Mouse (Mus musculus): ENCODE measurements around the gene Gimap5. TPM values are rescaled to one million over a fixed set of nuclear protein-coding genes. Genes with fewer than 3 reads are reported as not detected.

Gene Gimap5
- polyA plus RNA-seq, 1 experiment from 2014 or later, result not detected

GRCm38 (mm10) chr6:48706130-48706529 is 39.9 kb upstream of the Gimap5 start:
- in situ Hi-C loops (cut with MboI; ENCODE audit: low pct_unique_long_range_greater_than_20kb), result no loop called here

DNA sequence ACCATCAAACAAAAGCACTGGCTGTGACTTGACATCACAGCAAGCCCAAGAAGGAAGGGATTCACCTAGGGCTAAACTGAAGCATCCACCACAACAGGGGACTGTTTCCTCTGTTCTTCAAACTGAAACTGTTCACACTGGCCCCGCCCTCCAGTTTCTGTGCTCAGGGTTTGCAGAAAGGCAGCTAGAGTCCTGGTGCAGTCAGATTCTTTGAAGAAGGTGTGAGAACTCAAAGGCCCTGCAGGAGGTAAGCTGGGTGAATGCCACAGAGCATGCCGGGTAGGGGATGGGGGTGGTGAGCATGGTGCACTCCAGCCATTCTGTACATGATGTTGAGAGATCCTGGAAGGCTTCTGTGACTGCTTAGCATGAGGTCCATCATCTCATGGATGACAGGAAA is 27.5 kb upstream of the Gimap5 start, which contains the start of the genes Gm28053 and Gimap7:
Gm28053 (plus strand) TSS at position 153 of the 400 bp plus-strand sequence.
Gimap7 (plus strand) TSS at position 167 of the 400 bp plus-strand sequence.
- TF ChIP-seq CTCF (IDR thresholded peaks at IDR 0.05), result no peak
- DNase-seq (ENCODE audit: low read depth, low spot score) (no peak), ATAC-seq (no peak)
- ChIA-PET POLR2A (no interaction called here), CTCF (no interaction called here)
- H3K27me3 ChIP-seq, result peaks cover 5% of the 10 kb centered on the region
- in situ Hi-C loops (cut with MboI; ENCODE audit: low pct_unique_long_range_greater_than_20kb), result no loop called here

More at GRCm38 (mm10) chr6:48706130-48706529, 39.9 kb upstream of the Gimap5 start:
- DNase-seq (ENCODE audit: low read depth, low spot score) (no peak), ATAC-seq (no peak)
- ChIA-PET POLR2A (no interaction called here), CTCF (no interaction called here)
- H3K27me3 ChIP-seq, result no peaks in the 10 kb centered on the region
- TF ChIP-seq CTCF (IDR thresholded peaks at IDR 0.05), result no peak

GRCm38 (mm10) chr6:48720326-48720725 is 25.7 kb upstream of the Gimap5 start:
- TF ChIP-seq CTCF (IDR thresholded peaks at IDR 0.05), result no peak
- ATAC-seq, result no peak
- DNase-seq (ENCODE audit: low read depth, low spot score), result no peak
- CTCF ChIA-PET, result no interaction called here
- H3K27me3 ChIP-seq, result peaks cover under 1% of the 10 kb centered on the region
- POLR2A ChIA-PET, result no interaction called here
- in situ Hi-C loops (cut with MboI; ENCODE audit: low pct_unique_long_range_greater_than_20kb), result no loop called here

DNA sequence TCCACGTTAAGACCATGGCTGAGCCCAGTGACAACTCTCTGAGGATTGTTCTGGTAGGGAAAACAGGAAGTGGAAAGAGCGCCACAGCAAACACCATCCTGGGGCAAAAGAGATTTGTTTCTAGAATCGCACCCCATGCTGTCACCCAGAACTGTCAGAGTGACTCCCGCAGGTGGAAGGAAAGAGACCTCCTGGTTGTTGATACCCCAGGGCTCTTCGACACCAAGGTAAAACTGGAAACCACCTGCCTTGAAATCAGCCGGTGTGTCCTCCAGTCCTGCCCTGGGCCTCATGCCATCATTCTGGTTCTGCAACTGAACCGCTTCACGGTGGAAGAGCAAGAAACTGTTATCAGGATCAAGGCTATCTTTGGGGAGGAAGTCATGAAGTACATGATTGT is 22.5 kb upstream of the Gimap5 start:
- TF ChIP-seq CTCF (IDR thresholded peaks at IDR 0.05), result no peak
- in situ Hi-C loops (cut with MboI; ENCODE audit: low pct_unique_long_range_greater_than_20kb), result no loop called here
- no peaks in the 10 kb centered on the region for H3K27me3 ChIP-seq
- CTCF ChIA-PET, result no interaction called here
- no peak for DNase-seq (ENCODE audit: low read depth, low spot score)
- POLR2A ChIA-PET, result no interaction called here
- ATAC-seq, result no peak

DNA sequence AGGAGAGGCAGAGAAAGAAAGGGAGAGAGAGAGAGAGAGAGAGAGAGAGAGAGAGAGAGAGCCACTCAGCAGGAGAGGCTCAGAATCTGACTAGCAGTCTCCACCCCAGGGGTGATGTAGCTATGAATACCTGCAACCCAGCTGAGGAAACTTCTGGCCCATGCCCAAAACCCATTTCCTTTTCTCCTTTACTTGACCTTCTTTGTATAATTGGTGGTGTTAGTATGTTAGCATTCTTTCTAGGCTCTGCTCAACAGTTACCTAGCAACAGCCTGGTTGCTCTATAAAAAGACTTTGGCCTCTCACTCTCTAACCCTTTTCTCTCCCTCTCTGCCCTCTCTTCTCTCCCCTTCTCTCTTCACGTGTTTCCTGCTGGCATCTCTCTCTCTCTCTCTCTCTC is 20.5 kb upstream of the Gimap5 start:
- ChIA-PET CTCF (interaction anchor here (1.0 to 1.4 kb wide), 4 partner anchors 33 to 80 kb away, joined by 3 to 5 read pairs (median 4); partner anchors contain the start of genes Gimap3 and Gimap8), POLR2A (interaction anchor here (0.7 kb wide), 3 partner anchors 78 to 138 kb away, joined by 3 to 6 read pairs (median 4); partner anchors contain the start of gene Gimap8)
- DNase-seq (ENCODE audit: low read depth, low spot score) (peak; percentile 74), ATAC-seq (peak; percentile 83)
- in situ Hi-C loops (cut with MboI; ENCODE audit: low pct_unique_long_range_greater_than_20kb), result no loop called here
- H3K27me3 ChIP-seq, result peaks cover under 1% of the 10 kb centered on the region
- TF ChIP-seq CTCF (IDR thresholded peaks at IDR 0.05), result no peak

DNA sequence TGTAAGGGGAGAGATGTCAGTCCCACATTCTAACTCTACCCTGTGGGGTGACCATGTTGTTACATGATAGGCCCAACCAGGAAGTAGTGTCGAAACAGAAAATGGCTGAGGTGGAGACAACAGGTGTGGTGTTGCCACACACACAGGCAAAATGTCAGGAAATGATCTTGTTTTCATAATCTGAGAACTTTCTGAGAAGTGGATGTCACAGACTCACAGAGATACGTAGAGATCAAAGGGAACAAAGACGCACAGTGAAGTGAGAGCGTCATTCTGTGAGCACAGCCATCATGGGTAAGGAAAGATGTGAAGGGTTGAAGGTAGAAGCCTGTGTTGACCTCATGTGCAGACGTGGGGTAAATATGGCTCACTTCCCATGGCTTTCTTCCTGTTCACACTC is 18.2 kb upstream of the Gimap5 start:
- ChIA-PET POLR2A (no interaction called here), CTCF (no interaction called here)
- in situ Hi-C loops (cut with MboI; ENCODE audit: low pct_unique_long_range_greater_than_20kb), result no loop called here
- H3K27me3 ChIP-seq, result peaks cover 3% of the 10 kb centered on the region
- TF ChIP-seq CTCF (IDR thresholded peaks at IDR 0.05), result no peak
- DNase-seq (ENCODE audit: low read depth, low spot score) (no peak), ATAC-seq (no peak)

- DNase-seq (ENCODE audit: low read depth, low spot score) (no peak), ATAC-seq (no peak)
- H3K27me3 ChIP-seq, result peaks cover 6% of the 10 kb centered on the region
- in situ Hi-C loops (cut with MboI; ENCODE audit: low pct_unique_long_range_greater_than_20kb), result no loop called here
- ChIA-PET POLR2A (interaction anchor here (1.1 kb wide), 1 partner anchor 12 kb away, joined by 3 read pairs; no protein-coding TSS in a partner anchor), CTCF (interaction anchor here (3.6 kb wide), 1 partner anchor 86 kb away, joined by 13 read pairs; the partner anchor contains the start of gene Gimap8)
- no peak for TF ChIP-seq CTCF (IDR thresholded peaks at IDR 0.05)
These were observed 13.1 kb upstream of the Gimap5 start for GRCm38 (mm10) chr6:48732864-48733304.

- ChIA-PET CTCF (interaction anchor here (1.1 to 3.6 kb wide), 2 partner anchors 38 to 87 kb away, joined by 3 to 13 read pairs; partner anchors contain the start of gene Gimap8), POLR2A (no interaction called here)
- DNase-seq (ENCODE audit: low read depth, low spot score) (no peak), ATAC-seq (no peak)
- H3K27me3 ChIP-seq, result peaks cover 6% of the 10 kb centered on the region
- in situ Hi-C loops (cut with MboI; ENCODE audit: low pct_unique_long_range_greater_than_20kb), result no loop called here
- no peak for TF ChIP-seq CTCF (IDR thresholded peaks at IDR 0.05)
These were observed 12.3 kb upstream of the Gimap5 start for GRCm38 (mm10) chr6:48733660-48734059.

DNA sequence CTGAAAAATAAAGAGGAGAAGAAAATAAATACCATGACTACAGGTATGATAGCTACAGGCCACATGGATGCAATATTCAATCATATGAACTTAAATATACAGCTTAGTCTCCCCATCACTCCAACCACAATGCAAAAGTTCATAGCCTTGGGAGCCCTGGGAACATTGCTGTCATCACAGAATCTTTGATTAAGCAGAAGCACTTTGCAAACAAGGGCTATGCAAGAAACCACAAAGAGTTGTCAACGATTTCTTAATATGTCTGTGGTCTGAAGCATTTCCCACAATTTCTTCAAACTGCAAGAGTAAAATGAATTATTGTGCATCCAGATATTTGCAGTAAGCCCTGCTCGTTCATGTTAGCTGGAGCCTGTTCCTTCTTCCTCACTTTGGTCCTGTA is 8.9 kb upstream of the Gimap5 start:
- no peak for TF ChIP-seq CTCF (IDR thresholded peaks at IDR 0.05)
- H3K27me3 ChIP-seq, result peaks cover 6% of the 10 kb centered on the region
- no peak for DNase-seq (ENCODE audit: low read depth, low spot score)
- CTCF ChIA-PET, result interaction anchor here (1.0 to 1.8 kb wide), 4 partner anchors 9 to 91 kb away, joined by 3 to 4 read pairs (median 4); partner anchors contain the start of gene Gimap5
- no peak for ATAC-seq
- POLR2A ChIA-PET, result no interaction called here
- in situ Hi-C loops (cut with MboI; ENCODE audit: low pct_unique_long_range_greater_than_20kb), result no loop called here

DNA sequence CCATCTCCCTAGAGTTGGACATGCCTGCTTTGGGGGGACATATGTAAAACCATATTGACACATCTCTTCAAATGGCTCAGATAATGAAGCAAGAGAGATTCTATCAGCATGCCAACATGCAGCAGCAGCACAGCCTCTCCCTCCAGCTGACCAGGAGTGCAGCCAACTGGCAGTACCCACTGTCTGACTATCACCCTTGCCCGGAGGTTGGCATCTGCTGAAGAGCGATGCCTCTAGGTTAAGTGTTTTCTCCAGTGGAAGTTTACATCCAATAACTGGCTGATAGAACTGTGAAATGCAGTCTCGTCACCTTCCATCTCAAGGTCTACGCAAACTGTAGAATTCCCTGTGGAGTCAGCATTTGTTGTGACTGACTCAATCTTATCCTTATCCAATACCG is 8.3 kb upstream of the Gimap5 start:
- DNase-seq (ENCODE audit: low read depth, low spot score) (no peak), ATAC-seq (no peak)
- in situ Hi-C loops (cut with MboI; ENCODE audit: low pct_unique_long_range_greater_than_20kb), result no loop called here
- ChIA-PET POLR2A (no interaction called here), CTCF (interaction anchor here (1.4 kb wide), 1 partner anchor 8 kb away, joined by 3 read pairs; the partner anchor contains the start of gene Gimap5)
- TF ChIP-seq CTCF (IDR thresholded peaks at IDR 0.05), result no peak
- peaks cover 12% of the 10 kb centered on the region for H3K27me3 ChIP-seq

GRCm38 (mm10) chr6:48738961-48739779 is 6.8 kb upstream of the Gimap5 start, which contains the start of gene Gimap1:
Gene Gimap1, plus strand, starts transcription at chr6:48739054.
- H3K27me3 ChIP-seq, result peaks cover 22% of the 10 kb centered on the region
- no peak for TF ChIP-seq CTCF (IDR thresholded peaks at IDR 0.05)
- no peak for ATAC-seq
- CTCF ChIA-PET, result no interaction called here
- no peak for DNase-seq (ENCODE audit: low read depth, low spot score)
- POLR2A ChIA-PET, result no interaction called here
- in situ Hi-C loops (cut with MboI; ENCODE audit: low pct_unique_long_range_greater_than_20kb), result no loop called here
